Mouse (Mus musculus) spleen, postnatal 10 days (tissue): ENCODE measurements around the gene Gsg1l.

Experiments used
- DNase-seq, 2 experiments: peaks; one replicate each; pipeline ENCODE4 v3.0.0; 2021 to 2022; ENCODE audit warnings: low spot score in 2 of 2

The Gsg1l gene

GRCm38 (mm10) chr7:126031598-126032364, 50.4 kb downstream of the Gsg1l start:
- no peak for DNase-seq

GRCm38 (mm10) chr7:126027410-126027809, 54.8 kb downstream of the Gsg1l start:
- DNase-seq = peak in 1 of 2 experiments; percentile 47

GRCm38 (mm10) chr7:126026600-126026999, 55.6 kb downstream of the Gsg1l start:
- DNase-seq = no peak

GRCm38 (mm10) chr7:126019966-126020365, 62.2 kb downstream of the Gsg1l start:
- DNase-seq = no peak

- DNase-seq = no peak
Measured at GRCm38 (mm10) chr7:126019321-126019720, 62.9 kb downstream of the Gsg1l start.

- no peak for DNase-seq
Measured at GRCm38 (mm10) chr7:126017455-126017854, 64.8 kb downstream of the Gsg1l start.

- DNase-seq = no peak
Measured at GRCm38 (mm10) chr7:126012325-126013021, 69.7 kb downstream of the Gsg1l start.

- DNase-seq = no peak
Measured at GRCm38 (mm10) chr7:126008789-126009148, 73.4 kb downstream of the Gsg1l start.

- DNase-seq = no peak
Measured at GRCm38 (mm10) chr7:126008139-126008788, 73.9 kb downstream of the Gsg1l start.

- DNase-seq = no peak
Measured at GRCm38 (mm10) chr7:126007132-126007910, 74.9 kb downstream of the Gsg1l start.

GRCm38 (mm10) chr7:126005274-126005673, 76.9 kb downstream of the Gsg1l start:
- no peak for DNase-seq

- no peak for DNase-seq
Measured at GRCm38 (mm10) chr7:126001683-126002082, 80.5 kb downstream of the Gsg1l start.

- DNase-seq = no peak
Measured at GRCm38 (mm10) chr7:125999921-126000320, 82.3 kb downstream of the Gsg1l start.

- DNase-seq = no peak
Measured at GRCm38 (mm10) chr7:125996151-125996550, 86.1 kb downstream of the Gsg1l start.

- no peak for DNase-seq
Measured at GRCm38 (mm10) chr7:125992356-125992891, 89.8 kb downstream of the Gsg1l start.

GRCm38 (mm10) chr7:125991846-125992245, 90.4 kb downstream of the Gsg1l start:
- no peak for DNase-seq

GRCm38 (mm10) chr7:125989969-125990368, 92.2 kb downstream of the Gsg1l start:
- DNase-seq = no peak

- no peak for DNase-seq
Measured at GRCm38 (mm10) chr7:125989489-125989888, 92.7 kb downstream of the Gsg1l start.

- no peak for DNase-seq
Measured at GRCm38 (mm10) chr7:125988326-125988725, 93.9 kb downstream of the Gsg1l start.

GRCm38 (mm10) chr7:125987117-125987516, 95.1 kb downstream of the Gsg1l start:
- no peak for DNase-seq

- DNase-seq = no peak
Measured at GRCm38 (mm10) chr7:125985565-125985964, 96.6 kb downstream of the Gsg1l start.
